Mouse (Mus musculus) small intestine, adult 2 months (tissue): ENCODE data around the gene Wdr17.

ENCODE experiments used
- CTCF ChIP-seq: fragments of 200-500 bp; IDR thresholded peaks from 2 replicates; pipeline ENCODE4 v1.5.1; 2012; ENCODE audit warnings: low read depth, mild to moderate bottlenecking, control low read depth, inconsistent platforms, low read length, moderate library complexity, mixed read lengths; ENCODE audit not compliant: insufficient replicate concordance, insufficient read length; ENCODE audit errors: extremely low read depth
- POLR2A ChIP-seq: fragments of 200-500 bp; IDR thresholded peaks from 2 replicates; pipeline ENCODE4 v1.6.1; 2012; ENCODE audit warnings: low read depth, mild to moderate bottlenecking, control low read depth, inconsistent platforms, low read length, moderate library complexity

DNA sequence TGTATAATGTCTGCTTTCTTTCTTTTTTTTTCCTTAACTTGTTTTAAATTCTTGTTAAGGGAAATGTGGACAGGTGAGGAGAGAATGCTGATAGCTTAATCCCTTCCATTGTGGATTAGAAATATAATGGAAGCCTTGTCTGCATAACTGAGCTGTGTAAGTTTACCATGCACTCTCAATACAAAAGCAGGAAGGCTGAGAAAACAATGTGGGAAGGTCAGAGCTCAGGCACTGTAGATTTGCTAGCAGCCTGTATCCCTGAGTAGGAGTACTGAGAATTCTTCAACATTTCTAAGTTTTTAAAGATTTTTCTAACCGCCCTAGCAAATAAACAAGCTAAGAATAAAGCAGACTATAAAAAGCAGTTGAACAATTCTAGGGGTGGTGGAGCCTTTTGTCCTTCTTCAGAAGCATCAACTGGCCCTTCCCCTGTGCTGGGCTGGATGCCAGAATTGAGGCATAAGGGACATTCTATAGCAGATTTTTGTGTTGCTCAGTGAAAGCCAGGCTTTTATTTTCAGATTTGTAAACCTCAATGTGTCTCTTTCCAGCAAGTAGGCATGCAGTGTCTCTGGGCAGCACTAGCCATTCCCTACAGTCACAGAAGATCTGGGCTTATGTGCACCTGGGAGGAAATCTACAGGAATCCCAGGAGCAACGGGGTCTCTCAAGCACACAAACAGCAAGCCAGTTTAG is 35.3 kb upstream of the Wdr17 start:
- TF ChIP-seq POLR2A = no peak
- no peak for TF ChIP-seq CTCF
